Mouse (Mus musculus) limb, embryonic 10.5 days (tissue): ENCODE measurements around the gene Cnbp. TPM values are rescaled to one million over a fixed set of nuclear protein-coding genes. Genes with fewer than 3 reads are reported as not detected.

ENCODE experiments used
- DNase-seq: peaks from one replicate; pipeline ENCODE4 v3.0.0-alpha.2; 2017; ENCODE audit warnings: low spot score
- H3K27ac ChIP-seq: fragments of 300-500 bp; sonication (generic); 2 replicates; pipeline ENCODE4 v1.5.1; 2016; ENCODE audit warnings: mild to moderate bottlenecking
- H3K27me3 ChIP-seq: fragments of 300-500 bp; sonication (generic); 2 replicates; pipeline ENCODE4 v1.6.1; 2016; ENCODE audit warnings: low read depth, mild to moderate bottlenecking; ENCODE audit not compliant: poor library complexity, severe bottlenecking
- H3K36me3 ChIP-seq: fragments of 300-500 bp; sonication (generic); 2 replicates; pipeline ENCODE4 v1.6.1; 2016; ENCODE audit warnings: mild to moderate bottlenecking, moderate library complexity
- H3K4me1 ChIP-seq: fragments of 300-500 bp; sonication (generic); 2 replicates; pipeline ENCODE4 v1.6.1; 2016
- H3K4me3 ChIP-seq: fragments of 300-500 bp; sonication (generic); 2 replicates; pipeline ENCODE4 v1.5.1; 2016; ENCODE audit warnings: mild to moderate bottlenecking, moderate library complexity
- H3K9me3 ChIP-seq: fragments of 300-500 bp; sonication (generic); replicated peaks from 2 replicates; pipeline ENCODE4 v1.6.1; 2016; ENCODE audit warnings: mild to moderate bottlenecking
- WGBS: fragments of 180-500 bp; shearing (Covaris S2); methylation state at CpG from one replicate; pipeline ENCODE4 v1.1.7; 2016; 5-methylcytosine and 5-hydroxymethylcytosine counted together
- polyA plus RNA-seq: library from polyadenylated mRNA; unstranded; fragments of >200 nt; fragmentation: Nextera tagmentation; extraction: Ambion mirVana; gene quantifications from 2 replicates; pipeline ENCODE4 v1.2.1, GENCODE M21; 2016

The Cnbp gene
- polyA plus RNA-seq, 1 experiment from 2014 or later: 1,415 TPM

GRCm38 (mm10) chr6:87873104-87873503 lies 22.2 kb upstream of the Cnbp start:
- DNase-seq: no peak
- WGBS: 48% methylated on average over 1 of the region's 1 CpGs
- no peaks in the 10 kb centered on the region for H3K27me3 ChIP-seq
- no peak overlapping the region for H3K27ac ChIP-seq
- no peaks in the 10 kb centered on the region for H3K36me3 ChIP-seq
- peaks cover 5% of the 10 kb centered on the region for H3K4me1 ChIP-seq
- H3K9me3 ChIP-seq: no peaks in the 10 kb centered on the region
- no peak overlapping the region for H3K4me3 ChIP-seq

GRCm38 (mm10) chr6:87871240-87871639 lies 20.3 kb upstream of the Cnbp start:
- Histone ChIP-seq H3K27me3 (no peaks in the 10 kb centered on the region), H3K4me1 (peaks cover 3% of the 10 kb centered on the region), H3K9me3 (no peaks in the 10 kb centered on the region), H3K4me3 (no peak overlapping the region), H3K27ac (no peak overlapping the region), H3K36me3 (no peaks in the 10 kb centered on the region)
- no peak for DNase-seq
- WGBS: 88% methylated on average over 7 of the region's 7 CpGs

GRCm38 (mm10) chr6:87870440-87870839 lies 19.5 kb upstream of the Cnbp start:
- no peaks in the 10 kb centered on the region; the same call in 1 of the 2 replicates for H3K4me1 ChIP-seq
- no peak for DNase-seq
- H3K4me3 ChIP-seq: no peak overlapping the region
- no peaks in the 10 kb centered on the region for H3K36me3 ChIP-seq
- WGBS: 75% methylated on average over 1 of the region's 1 CpGs
- H3K27ac ChIP-seq: no peak overlapping the region
- no peaks in the 10 kb centered on the region for H3K27me3 ChIP-seq
- H3K9me3 ChIP-seq: no peaks in the 10 kb centered on the region

- DNase-seq: no peak
- no peaks in the 10 kb centered on the region for H3K27me3 ChIP-seq
- 81% methylated on average over 9 of the region's 9 CpGs for WGBS
- no peaks in the 10 kb centered on the region for H3K9me3 ChIP-seq
- no peak overlapping the region for H3K27ac ChIP-seq
- no peaks in the 10 kb centered on the region; the same call in 1 of the 2 replicates for H3K4me1 ChIP-seq
- H3K36me3 ChIP-seq: no peaks in the 10 kb centered on the region
- H3K4me3 ChIP-seq: no peak overlapping the region
Observed at GRCm38 (mm10) chr6:87868871-87869506, 18.1 kb upstream of the Cnbp start.

GRCm38 (mm10) chr6:87867256-87867655 lies 16.4 kb upstream of the Cnbp start:
- no peak overlapping the region for H3K27ac ChIP-seq
- H3K36me3 ChIP-seq: no peaks in the 10 kb centered on the region
- WGBS: 88% methylated on average over 2 of the region's 2 CpGs
- no peaks in the 10 kb centered on the region for H3K27me3 ChIP-seq
- H3K4me3 ChIP-seq: no peak overlapping the region
- H3K9me3 ChIP-seq: no peaks in the 10 kb centered on the region
- no peaks in the 10 kb centered on the region; the same call in 1 of the 2 replicates for H3K4me1 ChIP-seq
- DNase-seq: no peak

- no peak overlapping the region for H3K27ac ChIP-seq
- WGBS: 90% methylated on average over 6 of the region's 6 CpGs
Observed at GRCm38 (mm10) chr6:87866211-87866610, 15.3 kb upstream of the Cnbp start.

GRCm38 (mm10) chr6:87857071-87857470 lies 6.2 kb upstream of the Cnbp start:
- no peak for DNase-seq
- Histone ChIP-seq H3K4me1 (no peaks in the 10 kb centered on the region), H3K36me3 (no peaks in the 10 kb centered on the region), H3K27me3 (no peaks in the 10 kb centered on the region), H3K27ac (no peak overlapping the region), H3K9me3 (no peaks in the 10 kb centered on the region), H3K4me3 (no peak overlapping the region)
- 77% methylated on average over 1 of the region's 1 CpGs for WGBS

More at GRCm38 (mm10) chr6:87866211-87866610, 15.3 kb upstream of the Cnbp start:
- Histone ChIP-seq H3K4me3 (no peak overlapping the region), H3K9me3 (no peaks in the 10 kb centered on the region), H3K36me3 (no peaks in the 10 kb centered on the region), H3K27me3 (no peaks in the 10 kb centered on the region), H3K4me1 (no peaks in the 10 kb centered on the region; the same call in 1 of the 2 replicates)
- DNase-seq: no peak

- WGBS: 89% methylated on average over 4 of the region's 4 CpGs
- Histone ChIP-seq H3K4me3 (no peak overlapping the region), H3K4me1 (peaks cover 14% of the 10 kb centered on the region), H3K9me3 (no peaks in the 10 kb centered on the region), H3K36me3 (peaks cover 5% of the 10 kb centered on the region), H3K27ac (no peak overlapping the region), H3K27me3 (no peaks in the 10 kb centered on the region)
- no peak for DNase-seq
Observed at GRCm38 (mm10) chr6:87853446-87853845, 2.5 kb upstream of the Cnbp start.

- Histone ChIP-seq H3K4me3 (0 out of 2 replicates have a peak overlapping the region, but pooled peaks have one; percentile 95), H3K9me3 (no peaks in the 10 kb centered on the region), H3K36me3 (peaks cover 20% of the 10 kb centered on the region), H3K27me3 (no peaks in the 10 kb centered on the region), H3K4me1 (peaks cover 27% of the 10 kb centered on the region), H3K27ac (no peak overlapping the region)
- WGBS: 82% methylated on average over 6 of the region's 6 CpGs
- DNase-seq: no peak
Observed at GRCm38 (mm10) chr6:87851871-87852270, 965 bp upstream of the Cnbp start.

GRCm38 (mm10) chr6:87850155-87850899 lies 579 bp downstream of the Cnbp start:
- Histone ChIP-seq H3K36me3 (peaks cover 35% of the 10 kb centered on the region), H3K27me3 (no peaks in the 10 kb centered on the region), H3K4me3 (peak overlapping the region; percentile 95), H3K4me1 (peaks cover 28% of the 10 kb centered on the region), H3K9me3 (no peaks in the 10 kb centered on the region), H3K27ac (peak overlapping the region; percentile 100)
- under 1% methylated on average over 73 of the region's 73 CpGs for whole genome bisulfite sequencing
- DNase-seq: peak; percentile 71

GRCm38 (mm10) chr6:87849780-87850154 lies 1.1 kb downstream of the Cnbp start:
- peak; percentile 72 for DNase-seq
- H3K27ac ChIP-seq: peak overlapping the region; percentile 100
- WGBS: under 1% methylated on average over 8 of the region's 8 CpGs
- H3K27me3 ChIP-seq: no peaks in the 10 kb centered on the region
- H3K4me3 ChIP-seq: peak overlapping the region; percentile 95
- peaks cover 41% of the 10 kb centered on the region for H3K36me3 ChIP-seq
- H3K4me1 ChIP-seq: peaks cover 28% of the 10 kb centered on the region
- H3K9me3 ChIP-seq: no peaks in the 10 kb centered on the region

GRCm38 (mm10) chr6:87846813-87847212 lies 4.1 kb downstream of the Cnbp start:
- DNase-seq: no peak
- WGBS: 83% methylated on average over 1 of the region's 1 CpGs
- Histone ChIP-seq H3K4me3 (no peak overlapping the region), H3K27ac (no peak overlapping the region), H3K36me3 (peaks cover 70% of the 10 kb centered on the region), H3K27me3 (no peaks in the 10 kb centered on the region), H3K4me1 (peaks cover 28% of the 10 kb centered on the region), H3K9me3 (no peaks in the 10 kb centered on the region)

GRCm38 (mm10) chr6:87845031-87845695 lies 5.7 kb downstream of the Cnbp start:
- H3K36me3 ChIP-seq: peaks cover 75% of the 10 kb centered on the region
- no peak for DNase-seq

More at GRCm38 (mm10) chr6:87845031-87845695, 5.7 kb downstream of the Cnbp start:
- H3K4me1 ChIP-seq: peaks cover 23% of the 10 kb centered on the region
- no peaks in the 10 kb centered on the region for H3K27me3 ChIP-seq
- H3K4me3 ChIP-seq: no peak overlapping the region
- 92% methylated on average over 13 of the region's 13 CpGs for WGBS
- no peak overlapping the region for H3K27ac ChIP-seq
- H3K9me3 ChIP-seq: no peaks in the 10 kb centered on the region
